Mouse (Mus musculus) CH12.LX (cell line): ENCODE data around the gene Ttc22. TPM values are rescaled to one million over a fixed set of nuclear protein-coding genes. Genes with fewer than 3 reads are reported as not detected.

ENCODE experiments used
- DNase-seq: peaks from one replicate; pipeline ENCODE4 v3.0.0-alpha.2; 2013; ENCODE audit errors: extremely low read depth
- H3K27ac ChIP-seq: 2 replicates; pipeline ENCODE4 v1.5.1; 2012; ENCODE audit warnings: low read depth, mild to moderate bottlenecking, control low read depth, moderate library complexity; ENCODE audit not compliant: insufficient read depth
- H3K27me3 ChIP-seq: replicated peaks from 2 replicates; pipeline ENCODE3; 2012; ENCODE audit warnings: inconsistent platforms
- H3K36me3 ChIP-seq, 2 experiments: replicated peaks in 1 of 2; 2 replicates each; pipeline versions ENCODE3 to v1.6.1; 2012; ENCODE audit warnings: inconsistent platforms in 1 of 2, low read length in 1 of 2, mild to moderate bottlenecking in 1 of 2, mixed read lengths in 1 of 2, moderate library complexity in 1 of 2; ENCODE audit not compliant: control insufficient read depth in 1 of 2, insufficient read depth in 1 of 2
- H3K4me1 ChIP-seq, 2 experiments: 2 replicates each; pipeline ENCODE4 v1.6.1; 2012; ENCODE audit warnings: inconsistent platforms in 1 of 2, moderate library complexity in 1 of 2; ENCODE audit not compliant: insufficient read depth in 2 of 2, control insufficient read depth in 1 of 2
- H3K4me2 ChIP-seq: 2 replicates; pipeline ENCODE4 v1.6.1; 2012; ENCODE audit warnings: low read depth, mild to moderate bottlenecking, control low read depth; ENCODE audit not compliant: poor library complexity, insufficient read depth, severe bottlenecking
- H3K4me3 ChIP-seq, 3 experiments: fragments of 150-350 bp in 1 of 3; sonication (generic) in 1 of 3; replicated peaks in 1 of 3; 2 replicates each; pipeline versions ENCODE3 to v1.5.1; 2011 to 2012; ENCODE audit warnings: low read depth in 2 of 3, low read length in 2 of 3, mild to moderate bottlenecking in 2 of 3, moderate library complexity in 2 of 3, control low read depth in 1 of 3, improper control_type of control experiment in 1 of 3, inconsistent platforms in 1 of 3, mixed read lengths in 1 of 3; ENCODE audit not compliant: poor library complexity in 1 of 3
- H3K79me2 ChIP-seq: replicated peaks from 2 replicates; pipeline ENCODE4 v1.6.1; 2012; ENCODE audit warnings: mild to moderate bottlenecking, moderate library complexity; ENCODE audit not compliant: control insufficient read depth, poor library complexity, insufficient read depth, severe bottlenecking; ENCODE audit errors: extremely low read depth
- H3K9ac ChIP-seq: 2 replicates; pipeline ENCODE4 v1.6.1; 2012; ENCODE audit warnings: low read depth, mild to moderate bottlenecking, control low read depth, moderate library complexity; ENCODE audit not compliant: insufficient read depth
- H3K9me3 ChIP-seq: replicated peaks from 2 replicates; pipeline ENCODE3; 2012; ENCODE audit warnings: low read length, inconsistent platforms, mixed read lengths
- BHLHE40 ChIP-seq: IDR thresholded peaks from 2 replicates; pipeline ENCODE4 v1.6.1; 2011; ENCODE audit warnings: mild to moderate bottlenecking, low read depth, low read length, improper control_type of control experiment
- CHD1 ChIP-seq: IDR thresholded peaks from 2 replicates; pipeline ENCODE4 v1.6.1; 2012; ENCODE audit warnings: low read depth, low read length, improper control_type of control experiment, inconsistent platforms
- CTCF ChIP-seq, 2 experiments: IDR thresholded peaks in 1 of 2; conservative IDR thresholded peaks in 1 of 2; 2 replicates each; pipeline ENCODE4 v1.5.1; 2011 to 2012; ENCODE audit warnings: low read depth in 2 of 2, low read length in 2 of 2, improper control_type of control experiment in 1 of 2, inconsistent platforms in 1 of 2, mild to moderate bottlenecking in 1 of 2, moderate library complexity in 1 of 2
- ELF1 ChIP-seq: IDR thresholded peaks from 2 replicates; pipeline ENCODE4 v1.6.1; 2014; ENCODE audit warnings: low read depth, mild to moderate bottlenecking, inconsistent platforms, low read length, improper control_type of control experiment
- EP300 ChIP-seq: IDR thresholded peaks from 2 replicates; pipeline ENCODE4 v1.6.1; 2011; ENCODE audit warnings: low read length, improper control_type of control experiment
- ETS1 ChIP-seq: conservative IDR thresholded peaks from 2 replicates; pipeline ENCODE4 v1.6.1; 2012; ENCODE audit warnings: low read depth, mild to moderate bottlenecking, inconsistent platforms, low read length, improper control_type of control experiment, moderate library complexity
- GABPA ChIP-seq: IDR thresholded peaks from 2 replicates; pipeline ENCODE4 v1.6.1; 2012; ENCODE audit warnings: low read depth, low read length, improper control_type of control experiment, inconsistent platforms; ENCODE audit not compliant: insufficient replicate concordance
- IRF4 ChIP-seq: IDR thresholded peaks from 2 replicates; pipeline ENCODE4 v1.6.1; 2014; ENCODE audit warnings: low read depth, mild to moderate bottlenecking, inconsistent platforms, low read length, improper control_type of control experiment
- JUN ChIP-seq: IDR thresholded peaks from 2 replicates; pipeline ENCODE4 v1.6.1; 2011; ENCODE audit warnings: low read depth, mild to moderate bottlenecking, low read length, improper control_type of control experiment, moderate library complexity; ENCODE audit not compliant: insufficient read depth
- JUND ChIP-seq: conservative IDR thresholded peaks from 2 replicates; pipeline ENCODE4 v1.6.1; 2011; ENCODE audit warnings: low read depth, low read length, improper control_type of control experiment
- KAT2A ChIP-seq: IDR thresholded peaks from 2 replicates; pipeline ENCODE4 v1.6.1; 2012; ENCODE audit warnings: low read length, improper control_type of control experiment, inconsistent platforms; ENCODE audit not compliant: insufficient replicate concordance
- MAX ChIP-seq: IDR thresholded peaks from 2 replicates; pipeline ENCODE4 v1.6.1; 2011; ENCODE audit warnings: low read length, improper control_type of control experiment
- MAZ ChIP-seq: IDR thresholded peaks from 2 replicates; pipeline ENCODE4 v1.6.1; 2012; ENCODE audit warnings: low read depth, mild to moderate bottlenecking, inconsistent platforms, low read length, improper control_type of control experiment, moderate library complexity
- MEF2A ChIP-seq: IDR thresholded peaks from 2 replicates; pipeline ENCODE4 v1.6.1; 2014; ENCODE audit warnings: low read depth, mild to moderate bottlenecking, inconsistent platforms, low read length, improper control_type of control experiment, borderline replicate concordance
- MXI1 ChIP-seq: IDR thresholded peaks from 2 replicates; pipeline ENCODE4 v1.6.1; 2011; ENCODE audit warnings: mild to moderate bottlenecking, low read depth, low read length, improper control_type of control experiment
- MYC ChIP-seq: IDR thresholded peaks from 2 replicates; pipeline ENCODE4 v1.6.1; 2011; ENCODE audit warnings: low read depth, mild to moderate bottlenecking, improper control_type of control experiment, low read length
- NELFE ChIP-seq: IDR thresholded peaks from 2 replicates; pipeline ENCODE4 v1.6.1; 2011; ENCODE audit warnings: low read depth, low read length, improper control_type of control experiment
- NRF1 ChIP-seq: IDR thresholded peaks from 2 replicates; pipeline ENCODE4 v1.6.1; 2014; ENCODE audit warnings: low read depth, mild to moderate bottlenecking, inconsistent platforms, low read length, improper control_type of control experiment, moderate library complexity
- POLR2A ChIP-seq: IDR thresholded peaks from 2 replicates; pipeline ENCODE4 v1.6.1; 2011; ENCODE audit warnings: low read depth, mild to moderate bottlenecking, improper control_type of control experiment, low read length
- POLR2AphosphoS2 ChIP-seq: IDR thresholded peaks from 2 replicates; pipeline ENCODE4 v1.6.1; 2011; ENCODE audit warnings: low read depth, low read length, improper control_type of control experiment
- RAD21 ChIP-seq: IDR thresholded peaks from 2 replicates; pipeline ENCODE4 v1.6.1; 2011; ENCODE audit warnings: low read depth, mild to moderate bottlenecking, low read length, improper control_type of control experiment, moderate library complexity
- RCOR1 ChIP-seq: conservative IDR thresholded peaks from 2 replicates; pipeline ENCODE4 v1.6.1; 2012; ENCODE audit warnings: low read depth, mild to moderate bottlenecking, inconsistent platforms, low read length, improper control_type of control experiment
- SIN3A ChIP-seq: IDR thresholded peaks from 2 replicates; pipeline ENCODE4 v1.6.1; 2012; ENCODE audit warnings: low read length, improper control_type of control experiment, inconsistent platforms
- TCF12 ChIP-seq: IDR thresholded peaks from 2 replicates; pipeline ENCODE4 v1.6.1; 2014; ENCODE audit warnings: low read depth, mild to moderate bottlenecking, inconsistent platforms, low read length, improper control_type of control experiment
- UBTF ChIP-seq: IDR thresholded peaks from 2 replicates; pipeline ENCODE4 v1.6.1; 2012; ENCODE audit warnings: low read depth, mild to moderate bottlenecking, inconsistent platforms, low read length, improper control_type of control experiment, moderate library complexity
- ZKSCAN1 ChIP-seq: IDR thresholded peaks from 2 replicates; pipeline ENCODE4 v1.6.1; 2012; ENCODE audit warnings: low read depth, inconsistent platforms, low read length, improper control_type of control experiment, borderline replicate concordance
- ZMIZ1 ChIP-seq: IDR thresholded peaks from 2 replicates; pipeline ENCODE4 v1.6.1; 2012; ENCODE audit warnings: low read depth, mild to moderate bottlenecking, inconsistent platforms, low read length, improper control_type of control experiment
- ZNF384 ChIP-seq: IDR thresholded peaks from 2 replicates; pipeline ENCODE4 v1.6.1; 2012; ENCODE audit warnings: low read depth, low read length, improper control_type of control experiment, inconsistent platforms
- dilution Hi-C: fragments of 300-500 bp; cut with MboI; formaldehyde crosslinking; loops from 2 replicates; pipeline ENCODE4 v1.14.3; 2020; ENCODE audit warnings: low sequenced_read_pairs; ENCODE audit not compliant: extremely low pct_unique_long_range_greater_than_20kb, extremely low pct_ligation_motif_present
- in situ Hi-C: fragments of 300-500 bp; cut with MboI; formaldehyde crosslinking; loops from 3 replicates; pipeline ENCODE4 v1.14.3; 2019; ENCODE audit warnings: low sequenced_read_pairs, low pct_ligation_motif_present, low pct_unique_long_range_greater_than_20kb, mixed read lengths
- polyA plus RNA-seq: library from polyadenylated mRNA; unstranded; fragments of >175 nt; gene quantifications from 2 replicates; pipeline ENCODE4 v1.2.1, GENCODE M21; 2012; ENCODE audit warnings: low read depth; ENCODE audit not compliant: insufficient read length
- total RNA-seq, 2 experiments: library from RNA; depleted of rRNA; stranded (reverse); fragments of 300-350 nt in 1 of 2; fragments of >200 nt in 1 of 2; gene quantifications; 2 replicates each; pipeline ENCODE4 v1.2.3; 2012 to 2014

Ttc22 gene
- total and polyA plus RNA-seq, 3 experiments = not detected

GRCm38 (mm10) chr4:106597741-106598140 lies 24.5 kb upstream of the Ttc22 start (continued):
- TF ChIP-seq TCF12 = peak; percentile 87
- no peak for TF ChIP-seq ZMIZ1

GRCm38 (mm10) chr4:106599415-106599814 lies 22.8 kb upstream of the Ttc22 start:
- dilution Hi-C loops (no loop called here), in situ Hi-C loops (no loop called here)
- TF ChIP-seq CHD1 (no peak), KAT2A (no peak), MYC (no peak), UBTF (no peak), NRF1 (no peak), ETS1 (no peak), RAD21 (no peak; the same call in 1 of the 2 replicates), POLR2AphosphoS2 (no peak)
- Histone ChIP-seq H3K4me1 (peaks cover 12 to 51% of the 10 kb centered on the region in 2 experiments), H3K36me3 (no peaks in the 10 kb centered on the region), H3K27ac (no peak overlapping the region), H3K79me2 (no peaks in the 10 kb centered on the region), H3K9me3 (peaks cover 15% of the 10 kb centered on the region), H3K4me3 (no peak overlapping the region), H3K27me3 (no peaks in the 10 kb centered on the region), H3K9ac (no peak overlapping the region), H3K4me2 (no peak overlapping the region)
- no peak for DNase-seq

GRCm38 (mm10) chr4:106600770-106601169 lies 21.5 kb upstream of the Ttc22 start:
- in situ Hi-C loops (no loop called here), dilution Hi-C loops (no loop called here)
- Histone ChIP-seq H3K4me2 (0 out of 2 replicates have a peak overlapping the region, but pooled peaks have one; percentile 5), H3K9me3 (peaks cover 15% of the 10 kb centered on the region), H3K4me1 (peaks cover 12 to 44% of the 10 kb centered on the region in 2 experiments), H3K27me3 (no peaks in the 10 kb centered on the region), H3K4me3 (no peak overlapping the region), H3K36me3 (no peaks in the 10 kb centered on the region), H3K79me2 (no peaks in the 10 kb centered on the region), H3K27ac (no peak overlapping the region), H3K9ac (no peak overlapping the region)
- DNase-seq = no peak
- TF ChIP-seq ETS1 = peak; percentile 53; the same call in 1 of the 2 replicates
- TF ChIP-seq CTCF (conservative IDR thresholded peaks at IDR 0.05 in 1 of 2, IDR thresholded peaks at IDR 0.05 in 1 of 2; ENCODE audit: low read depth in 2 of 2, low read length in 2 of 2) = no peak
- TF ChIP-seq NELFE = no peak
- TF ChIP-seq TCF12 = no peak
- TF ChIP-seq MEF2A = peak; percentile 93
- TF ChIP-seq JUN = peak; percentile 55; the same call in 1 of the 2 replicates
- no peak for TF ChIP-seq ELF1
- TF ChIP-seq ZNF384 = no peak
- no peak for TF ChIP-seq MAZ
- no peak for TF ChIP-seq ZMIZ1
- TF ChIP-seq NRF1 = no peak
- TF ChIP-seq ZKSCAN1 = no peak
- no peak for TF ChIP-seq KAT2A
- TF ChIP-seq BHLHE40 = peak; percentile 19; the same call in 1 of the 2 replicates
- no peak for TF ChIP-seq POLR2A
- peak; percentile 92 for TF ChIP-seq IRF4
- TF ChIP-seq UBTF = no peak
- peak; percentile 73 for TF ChIP-seq JUND
- TF ChIP-seq MXI1 = no peak
- no peak for TF ChIP-seq RCOR1
- TF ChIP-seq SIN3A = no peak
- TF ChIP-seq MAX = no peak
- TF ChIP-seq CHD1 = no peak
- no peak for TF ChIP-seq GABPA
- TF ChIP-seq EP300 = peak; percentile 90
- TF ChIP-seq RAD21 = no peak
